Mouse (Mus musculus) hindbrain, embryonic 11.5 days (tissue): ENCODE measurements around the gene 4930426L09Rik. TPM values are rescaled to one million over a fixed set of nuclear protein-coding genes. Genes with fewer than 3 reads are reported as not detected.

Source experiments
- ATAC-seq: fragments of 200-750 bp; cut with Nextera tagmentation; 2 replicates; pipeline ENCODE4 v1.8.0; 2017; ENCODE audit warnings: mild to moderate bottlenecking, moderate TSS enrichment, moderate library complexity; ENCODE audit not compliant: low FRiP score
- DNase-seq: peaks from one replicate; pipeline ENCODE4 v3.0.0-alpha.2; 2015; ENCODE audit warnings: low spot score
- H3K27ac ChIP-seq: fragments of 300-500 bp; sonication (generic); 2 replicates; pipeline ENCODE4 v1.5.1; 2014; ENCODE audit warnings: mild to moderate bottlenecking, low read depth, low read length
- H3K27me3 ChIP-seq: fragments of 300-500 bp; sonication (generic); 2 replicates; pipeline ENCODE4 v1.6.1; 2014; ENCODE audit warnings: mild to moderate bottlenecking, low read length, moderate library complexity, mixed read lengths; ENCODE audit not compliant: control insufficient read depth, insufficient read depth
- H3K36me3 ChIP-seq: fragments of 300-500 bp; sonication (generic); 2 replicates; pipeline ENCODE4 v1.6.1; 2014; ENCODE audit warnings: mild to moderate bottlenecking, low read length, moderate library complexity, mixed read lengths; ENCODE audit not compliant: control insufficient read depth, insufficient read depth
- H3K4me1 ChIP-seq: fragments of 300-500 bp; sonication (generic); replicated peaks from 2 replicates; pipeline ENCODE4 v1.6.1; 2014; ENCODE audit warnings: low read length, mixed read lengths; ENCODE audit not compliant: control insufficient read depth, insufficient read depth
- H3K4me2 ChIP-seq: fragments of 300-500 bp; sonication (generic); replicated peaks from 2 replicates; pipeline ENCODE4 v1.6.1; 2014; ENCODE audit warnings: mild to moderate bottlenecking, low read depth, low read length
- H3K4me3 ChIP-seq: fragments of 300-500 bp; sonication (generic); 2 replicates; pipeline ENCODE4 v1.5.1; 2014; ENCODE audit warnings: low read depth, low read length
- H3K9ac ChIP-seq: fragments of 300-500 bp; sonication (generic); 2 replicates; pipeline ENCODE4 v1.6.1; 2014; ENCODE audit warnings: low read depth, low read length
- H3K9me3 ChIP-seq: fragments of 300-500 bp; sonication (generic); 2 replicates; pipeline ENCODE4 v1.6.1; 2016; ENCODE audit warnings: low read length; ENCODE audit not compliant: control insufficient read depth
- WGBS: fragments of 180-500 bp; shearing (Covaris S2); extraction: QIAGEN DNeasy Blood & Tissue Kit; methylation state at CpG from one replicate; pipeline ENCODE4 v1.1.7; 2014; 5-methylcytosine and 5-hydroxymethylcytosine counted together
- polyA plus RNA-seq: library from polyadenylated mRNA; unstranded; fragments of >200 nt; fragmentation: Nextera tagmentation; extraction: Ambion mirVana; gene quantifications from 2 replicates; pipeline ENCODE4 v1.2.1, GENCODE M21; 2014

4930426L09Rik gene
- polyA plus RNA-seq, 1 experiment from 2014 or later, result 0.49 TPM

DNA sequence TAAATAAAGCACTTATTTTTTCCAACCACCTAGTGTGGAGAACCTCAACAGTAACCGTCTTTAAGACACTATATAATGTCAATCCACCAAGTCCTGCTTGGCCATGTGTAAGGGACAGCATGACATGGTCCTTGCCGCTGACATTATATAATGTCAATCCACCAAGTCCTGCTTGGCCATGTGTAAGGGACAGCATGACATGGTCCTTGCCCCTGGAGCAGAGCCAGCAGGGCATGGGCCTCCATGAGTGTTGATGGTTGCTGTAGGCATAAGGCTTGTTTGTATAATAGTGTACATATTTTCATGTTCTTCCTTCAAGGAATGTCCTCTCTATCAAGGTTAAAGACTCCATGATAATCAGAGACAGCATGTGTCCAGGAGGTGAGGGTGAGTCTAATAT lies 32.2 kb upstream of the 4930426L09Rik start:
- WGBS, result 92% methylated on average over 2 of the region's 2 CpGs
- DNase-seq (no peak), ATAC-seq (no peak)
- no peak overlapping the region for H3K27ac ChIP-seq
- no peaks in the 10 kb centered on the region for H3K36me3 ChIP-seq
- no peaks in the 10 kb centered on the region for H3K9me3 ChIP-seq
- no peaks in the 10 kb centered on the region for H3K4me1 ChIP-seq
- no peak overlapping the region for H3K9ac ChIP-seq
- H3K4me3 ChIP-seq, result no peak overlapping the region
- H3K4me2 ChIP-seq, result no peak overlapping the region
- H3K27me3 ChIP-seq, result no peaks in the 10 kb centered on the region

DNA sequence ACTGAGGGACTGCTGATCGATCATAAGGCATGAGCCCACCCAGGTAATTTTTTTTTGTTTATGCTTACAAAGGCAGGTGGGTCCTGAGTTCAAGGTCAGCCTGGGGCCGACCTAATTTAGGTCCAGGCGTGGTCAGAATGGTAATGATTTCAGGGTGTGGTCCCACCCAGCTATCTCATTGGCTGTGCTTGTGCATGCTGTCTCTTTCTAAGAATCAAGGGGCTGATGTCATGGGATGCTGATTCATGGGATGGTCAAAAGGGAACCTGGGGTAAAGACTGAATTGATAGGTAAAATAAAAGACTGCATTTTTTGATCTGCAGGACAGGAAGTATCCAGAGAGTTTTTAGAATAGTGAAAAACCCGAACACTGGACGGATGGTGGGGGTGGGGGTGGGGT lies 31.6 kb upstream of the 4930426L09Rik start:
- Histone ChIP-seq H3K9me3 (no peaks in the 10 kb centered on the region), H3K4me2 (no peak overlapping the region), H3K4me3 (no peak overlapping the region), H3K27ac (no peak overlapping the region), H3K36me3 (no peaks in the 10 kb centered on the region), H3K27me3 (no peaks in the 10 kb centered on the region), H3K9ac (no peak overlapping the region), H3K4me1 (no peaks in the 10 kb centered on the region)
- ATAC-seq (no peak), DNase-seq (no peak)
- 84% methylated on average over 5 of the region's 5 CpGs for WGBS

DNA sequence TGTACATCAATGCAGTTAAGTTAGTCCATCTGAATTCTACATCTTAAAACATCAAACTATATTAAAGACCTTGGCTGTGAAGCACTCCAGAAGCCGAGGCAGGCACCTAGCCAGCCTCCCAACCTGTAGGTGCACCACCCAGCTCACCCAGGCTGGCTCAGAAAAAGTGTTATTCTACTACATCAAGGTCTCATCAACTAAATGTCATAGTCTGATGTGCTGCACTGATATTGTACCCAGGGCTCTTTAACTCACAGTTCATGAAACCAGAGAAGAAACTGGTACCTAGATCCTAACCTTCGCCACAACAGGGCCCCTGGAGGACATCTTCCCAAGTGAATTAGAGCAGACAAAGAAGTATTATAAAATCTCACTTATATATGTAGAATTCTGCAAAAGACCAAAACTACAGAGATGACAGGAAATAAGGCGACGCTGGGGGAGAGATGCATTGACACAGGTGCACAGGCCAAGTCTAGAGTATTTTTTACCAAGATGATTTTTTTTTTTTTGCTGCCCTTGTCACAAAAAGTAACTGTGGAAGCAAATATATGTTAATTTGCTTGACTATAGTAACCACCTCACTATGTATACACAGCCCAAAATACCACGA lies 30.6 kb upstream of the 4930426L09Rik start:
- H3K4me2 ChIP-seq, result no peak overlapping the region
- ATAC-seq, result no peak
- 88% methylated on average over 5 of the region's 5 CpGs for WGBS
- H3K27me3 ChIP-seq, result no peaks in the 10 kb centered on the region
- DNase-seq, result no peak
- no peaks in the 10 kb centered on the region for H3K4me1 ChIP-seq
- H3K9ac ChIP-seq, result no peak overlapping the region
- H3K27ac ChIP-seq, result no peak overlapping the region
- no peaks in the 10 kb centered on the region for H3K9me3 ChIP-seq
- no peak overlapping the region for H3K4me3 ChIP-seq
- no peaks in the 10 kb centered on the region for H3K36me3 ChIP-seq

DNA sequence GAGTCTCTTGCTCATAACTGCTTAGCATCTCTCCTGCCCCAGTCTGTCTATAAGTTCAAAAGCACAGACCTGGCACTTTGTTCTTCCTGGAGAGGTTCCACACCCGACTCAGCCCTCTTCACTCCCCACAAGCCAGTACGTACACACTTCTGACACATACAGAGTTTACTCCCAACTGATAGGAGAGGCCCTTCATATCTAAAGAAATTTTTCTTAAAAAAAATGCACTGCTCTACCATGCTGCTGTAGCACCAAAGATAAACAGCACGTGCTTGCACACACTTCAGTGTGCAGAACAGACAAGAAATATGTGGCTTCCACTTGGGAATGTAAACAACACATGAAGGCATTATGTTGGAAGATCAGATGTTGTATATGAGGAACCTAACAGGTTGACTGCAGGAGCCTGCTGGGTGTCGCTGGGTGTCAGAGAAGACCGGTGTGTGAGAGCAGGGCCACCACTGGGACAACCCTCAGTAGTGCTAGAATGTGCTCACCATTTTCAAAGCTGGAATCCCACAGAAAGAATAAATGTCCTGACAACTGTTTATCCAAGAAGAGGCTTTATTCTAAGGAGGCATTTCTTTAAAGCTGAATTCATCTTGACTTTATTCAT lies 29.0 kb upstream of the 4930426L09Rik start:
- Histone ChIP-seq H3K4me1 (no peaks in the 10 kb centered on the region), H3K4me3 (no peak overlapping the region), H3K4me2 (no peak overlapping the region), H3K9me3 (0 out of 2 replicates have a peak, but pooled peaks cover 3% of the 10 kb centered on the region), H3K9ac (no peak overlapping the region), H3K36me3 (no peaks in the 10 kb centered on the region), H3K27me3 (no peaks in the 10 kb centered on the region), H3K27ac (no peak overlapping the region)
- ATAC-seq (no peak), DNase-seq (no peak)
- WGBS, result 84% methylated on average over 5 of the region's 5 CpGs

DNA sequence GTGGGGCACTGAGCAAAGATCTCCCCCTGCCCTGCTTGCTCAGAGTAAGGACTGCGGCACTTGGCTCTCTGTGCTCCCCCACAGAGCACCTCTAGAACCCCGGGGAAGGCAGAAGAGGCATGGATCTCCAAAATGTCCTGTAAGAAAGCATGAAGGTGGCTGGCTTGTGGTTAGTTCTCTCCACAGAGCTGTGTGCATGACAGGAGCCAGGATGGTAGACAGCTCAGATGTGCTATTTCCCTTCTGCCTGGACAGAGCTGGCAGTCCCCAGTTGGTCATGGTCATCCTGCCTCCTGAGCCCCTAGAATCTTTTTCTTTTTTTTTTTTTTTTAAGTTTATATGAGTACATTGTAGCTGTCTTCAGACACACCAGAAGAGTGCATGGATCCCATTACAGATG lies 27.7 kb upstream of the 4930426L09Rik start:
- no peaks in the 10 kb centered on the region for H3K4me1 ChIP-seq
- ATAC-seq, result no peak
- H3K27me3 ChIP-seq, result no peaks in the 10 kb centered on the region
- no peak overlapping the region for H3K4me3 ChIP-seq
- H3K9ac ChIP-seq, result no peak overlapping the region
- H3K27ac ChIP-seq, result no peak overlapping the region
- H3K9me3 ChIP-seq, result 0 out of 2 replicates have a peak, but pooled peaks cover 3% of the 10 kb centered on the region
- no peaks in the 10 kb centered on the region for H3K36me3 ChIP-seq
- no peak for DNase-seq
- H3K4me2 ChIP-seq, result no peak overlapping the region
- 81% methylated on average over 2 of the region's 2 CpGs for WGBS

DNA sequence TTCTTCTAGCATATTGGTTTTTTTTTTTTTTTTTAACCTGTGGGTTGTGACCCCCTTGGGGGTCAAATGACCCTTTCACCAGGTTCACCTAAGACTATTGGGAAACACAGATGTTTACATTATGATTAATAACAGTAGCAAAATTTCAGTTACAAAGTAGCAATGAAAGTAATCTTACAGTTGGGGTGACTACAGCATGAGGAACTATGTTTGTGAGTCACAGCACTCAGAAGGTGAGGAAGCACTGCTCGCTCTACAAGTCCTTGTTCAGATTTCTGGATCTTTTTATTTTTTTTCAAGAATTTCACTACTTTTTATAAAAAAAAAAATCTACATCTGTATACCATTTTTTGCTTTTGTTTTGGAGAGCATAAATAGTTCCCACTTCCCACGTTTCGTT lies 26.6 kb upstream of the 4930426L09Rik start:
- ATAC-seq (no peak), DNase-seq (no peak)
- Histone ChIP-seq H3K27ac (no peak overlapping the region), H3K9ac (no peak overlapping the region), H3K4me2 (no peak overlapping the region), H3K4me3 (no peak overlapping the region), H3K4me1 (no peaks in the 10 kb centered on the region), H3K27me3 (no peaks in the 10 kb centered on the region), H3K36me3 (no peaks in the 10 kb centered on the region), H3K9me3 (0 out of 2 replicates have a peak, but pooled peaks cover 3% of the 10 kb centered on the region)
- WGBS, result 87% methylated on average over 3 of the region's 3 CpGs

DNA sequence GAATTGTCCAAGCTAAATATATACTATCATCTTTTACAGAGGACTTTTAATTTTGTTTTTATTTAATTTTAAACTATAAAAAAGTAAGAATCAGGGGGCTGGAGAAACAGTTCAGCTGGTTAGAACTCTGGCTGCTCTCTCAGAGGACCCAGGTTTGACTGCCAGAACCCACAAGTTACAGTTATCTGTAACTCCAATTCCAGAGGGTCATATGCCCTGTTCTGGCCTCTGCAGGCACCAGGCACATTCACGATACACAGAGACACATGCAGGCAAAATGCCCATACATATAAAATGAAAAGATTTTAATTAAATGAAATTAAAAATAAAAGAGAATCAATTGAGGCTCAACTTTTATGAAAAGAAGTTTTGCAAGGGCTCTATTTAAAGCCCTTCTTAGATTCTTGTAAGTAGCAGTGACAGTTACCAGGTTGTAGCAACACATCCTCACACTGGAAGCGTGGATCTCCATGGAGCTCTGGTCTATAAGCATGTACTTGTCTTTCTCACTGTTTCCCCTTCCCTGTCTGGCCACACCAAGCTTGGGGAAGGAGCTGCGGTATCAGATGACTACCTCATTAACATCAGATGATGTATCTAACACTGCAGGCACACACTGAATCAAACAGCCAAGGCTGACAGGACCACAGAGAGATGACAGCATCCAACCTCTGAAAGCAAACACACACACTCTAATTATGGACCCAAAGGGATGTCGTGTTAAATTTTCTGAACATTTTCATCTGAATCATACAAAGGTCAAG lies 23.1 kb upstream of the 4930426L09Rik start:
- Histone ChIP-seq H3K27me3 (no peaks in the 10 kb centered on the region), H3K4me3 (no peak overlapping the region), H3K9me3 (0 out of 2 replicates have a peak, but pooled peaks cover 3% of the 10 kb centered on the region), H3K27ac (no peak overlapping the region), H3K36me3 (no peaks in the 10 kb centered on the region), H3K4me2 (no peak overlapping the region), H3K4me1 (no peaks in the 10 kb centered on the region; the same call in 1 of the 2 replicates), H3K9ac (no peak overlapping the region)
- no peak for DNase-seq
- 61% methylated on average over 4 of the region's 4 CpGs for WGBS
- ATAC-seq, result no peak

DNA sequence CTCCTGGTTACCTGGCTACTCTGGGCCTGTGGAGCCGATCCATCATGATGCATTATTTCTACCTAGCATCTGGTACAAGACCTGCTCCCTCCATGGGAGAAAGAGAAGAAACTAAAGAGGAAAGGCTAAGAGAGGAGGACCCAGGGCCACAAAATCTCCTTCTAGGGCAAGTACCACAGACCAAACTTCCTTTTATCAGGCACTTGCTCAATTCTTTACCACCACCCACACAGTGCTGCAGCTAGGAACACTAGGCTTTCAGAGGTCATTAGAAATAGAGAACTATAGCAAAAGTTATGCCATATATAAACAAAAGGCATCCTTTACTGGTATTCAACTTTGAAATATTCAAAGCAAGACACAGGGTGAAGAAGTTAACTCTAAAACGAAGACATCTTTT lies 22.0 kb upstream of the 4930426L09Rik start:
- Histone ChIP-seq H3K4me1 (no peaks in the 10 kb centered on the region; the same call in 1 of the 2 replicates), H3K36me3 (no peaks in the 10 kb centered on the region), H3K27me3 (no peaks in the 10 kb centered on the region), H3K9me3 (0 out of 2 replicates have a peak, but pooled peaks cover 3% of the 10 kb centered on the region), H3K27ac (no peak overlapping the region), H3K9ac (no peak overlapping the region), H3K4me3 (no peak overlapping the region), H3K4me2 (no peak overlapping the region)
- WGBS, result 92% methylated on average over 2 of the region's 2 CpGs
- ATAC-seq, result no peak
- no peak for DNase-seq
